Mouse (Mus musculus): ENCODE measurements around the gene Atl3. TPM values are rescaled to one million over a fixed set of nuclear protein-coding genes. Genes with fewer than 3 reads are reported as not detected.

Atl3 gene
- polyA plus RNA-seq, 1 experiment from 2014 or later: 9.0 TPM

GRCm38 (mm10) chr19:7502432-7502831 lies 8.6 kb downstream of the Atl3 start:
- Histone ChIP-seq H3K36me3 (no peaks in the 10 kb centered on the region), H3K4me1 (replicated peaks) (peaks cover 3% of the 10 kb centered on the region; the same call in 1 of the 2 replicates), H3K9me3 (replicated peaks) (no peaks in the 10 kb centered on the region), H3K4me3 (no peak overlapping the region), H3K27ac (no peak overlapping the region), H3K27me3 (no peaks in the 10 kb centered on the region), H3K9ac (no peak overlapping the region), H3K4me2 (no peak overlapping the region)
- ATAC-seq (replicated peaks; ENCODE audit: insufficient number of reproducible peaks, insufficient read depth, low FRiP score, low read depth): no peak
- 80% methylated on average over 2 of the region's 2 CpGs for WGBS

DNA sequence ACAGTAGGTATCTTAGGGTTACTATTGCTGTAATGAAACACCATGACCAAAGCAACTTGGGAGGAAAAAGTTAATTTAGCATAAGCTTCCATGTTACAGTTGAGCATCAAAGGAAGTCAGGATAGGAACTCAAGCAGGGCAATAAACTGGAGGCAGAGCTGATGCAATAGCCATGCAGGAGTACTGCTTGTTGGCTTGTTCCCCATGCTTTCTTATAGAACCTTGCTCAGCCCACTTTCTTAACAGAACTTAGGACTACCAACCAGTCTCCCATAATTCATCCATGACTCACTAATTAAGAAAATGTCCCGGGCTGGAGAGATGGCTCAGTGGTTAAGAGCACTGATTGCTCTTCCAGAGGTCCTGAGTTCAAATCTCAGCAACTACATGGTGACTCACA lies 12.5 kb downstream of the Atl3 start:
- Histone ChIP-seq H3K27me3 (no peaks in the 10 kb centered on the region), H3K36me3 (peaks cover 18% of the 10 kb centered on the region)
- ATAC-seq (replicated peaks; ENCODE audit: insufficient number of reproducible peaks, insufficient read depth, low FRiP score, low read depth): no peak

DNA sequence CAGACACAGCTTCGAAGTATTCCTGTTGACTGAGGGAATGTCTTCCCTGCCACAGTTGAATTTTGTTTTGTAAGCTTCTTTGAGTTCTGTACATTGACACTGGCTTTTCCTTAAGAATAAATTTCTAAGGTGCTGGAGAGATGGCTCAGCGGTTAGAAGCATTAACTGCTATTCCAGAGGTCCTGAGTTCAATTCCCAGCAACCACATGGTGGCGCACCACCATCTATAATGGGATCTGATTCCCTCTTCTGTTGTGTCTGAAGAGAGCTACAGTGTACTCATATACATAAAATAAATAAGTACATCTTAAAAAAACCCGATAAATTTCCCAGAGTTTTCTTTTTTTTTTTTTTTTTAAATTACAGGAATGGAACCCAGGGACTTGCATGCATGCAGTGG lies 14.2 kb downstream of the Atl3 start:
- Histone ChIP-seq H3K9ac (no peak overlapping the region), H3K4me2 (no peak overlapping the region), H3K9me3 (replicated peaks) (no peaks in the 10 kb centered on the region), H3K36me3 (peaks cover 20% of the 10 kb centered on the region), H3K4me3 (no peak overlapping the region), H3K27me3 (no peaks in the 10 kb centered on the region), H3K4me1 (replicated peaks) (peaks cover 3% of the 10 kb centered on the region; the same call in 1 of the 2 replicates), H3K27ac (no peak overlapping the region)
- WGBS: 59% methylated on average over 4 of the region's 4 CpGs
- no peak for ATAC-seq (replicated peaks; ENCODE audit: insufficient number of reproducible peaks, insufficient read depth, low FRiP score, low read depth)

More for the DNA sequence above, 12.5 kb downstream of the Atl3 start:
- H3K4me1 ChIP-seq (replicated peaks): peaks cover 3% of the 10 kb centered on the region; the same call in 1 of the 2 replicates
- H3K27ac ChIP-seq: no peak overlapping the region
- H3K9ac ChIP-seq: no peak overlapping the region
- no peaks in the 10 kb centered on the region for H3K9me3 ChIP-seq (replicated peaks)
- H3K4me3 ChIP-seq: no peak overlapping the region
- 90% methylated on average over 1 of the region's 1 CpGs for WGBS
- no peak overlapping the region for H3K4me2 ChIP-seq

- Histone ChIP-seq H3K4me1 (replicated peaks) (peaks cover 3% of the 10 kb centered on the region; the same call in 1 of the 2 replicates), H3K27me3 (no peaks in the 10 kb centered on the region), H3K9ac (no peak overlapping the region), H3K4me3 (no peak overlapping the region), H3K27ac (no peak overlapping the region), H3K36me3 (peaks cover 24% of the 10 kb centered on the region), H3K9me3 (replicated peaks) (no peaks in the 10 kb centered on the region), H3K4me2 (no peak overlapping the region)
- WGBS: 76% methylated on average over 1 of the region's 1 CpGs
- ATAC-seq (replicated peaks; ENCODE audit: insufficient number of reproducible peaks, insufficient read depth, low FRiP score, low read depth): no peak
These were observed 22.6 kb downstream of the Atl3 start for GRCm38 (mm10) chr19:7516437-7516836.

DNA sequence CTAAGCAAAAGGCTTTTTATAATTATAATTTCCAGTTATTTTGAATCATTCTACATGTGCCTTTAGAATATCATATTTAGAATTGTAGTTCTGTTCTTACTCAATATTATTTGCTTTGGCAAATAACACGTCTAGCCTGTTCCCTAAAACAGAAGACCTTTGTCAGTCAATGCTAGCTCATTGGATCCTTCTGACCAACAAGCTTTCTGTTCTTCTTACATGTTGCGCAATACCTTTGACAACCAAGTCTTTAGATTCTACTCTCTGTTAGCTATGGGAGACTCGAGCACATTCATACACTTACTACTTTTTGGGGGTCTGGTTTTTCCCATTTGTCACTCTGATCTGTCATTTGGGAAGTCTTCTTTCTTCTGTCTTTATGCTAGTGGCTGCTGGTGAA lies 27.8 kb downstream of the Atl3 start:
- H3K9me3 ChIP-seq (replicated peaks): no peaks in the 10 kb centered on the region
- 87% methylated on average over 3 of the region's 3 CpGs for WGBS

GRCm38 (mm10) chr19:7522856-7523255 lies 29.0 kb downstream of the Atl3 start:
- 93% methylated on average over 2 of the region's 2 CpGs for WGBS
- Histone ChIP-seq H3K9ac (no peak overlapping the region), H3K27me3 (no peaks in the 10 kb centered on the region), H3K4me2 (no peak overlapping the region), H3K4me3 (no peak overlapping the region), H3K4me1 (replicated peaks) (peaks cover 3% of the 10 kb centered on the region; the same call in 1 of the 2 replicates), H3K36me3 (peaks cover 49% of the 10 kb centered on the region), H3K9me3 (replicated peaks) (no peaks in the 10 kb centered on the region), H3K27ac (no peak overlapping the region)
- no peak for ATAC-seq (replicated peaks; ENCODE audit: insufficient number of reproducible peaks, insufficient read depth, low FRiP score, low read depth)

More for the DNA sequence above, 27.8 kb downstream of the Atl3 start:
- Histone ChIP-seq H3K27me3 (no peaks in the 10 kb centered on the region), H3K4me1 (replicated peaks) (peaks cover 3% of the 10 kb centered on the region; the same call in 1 of the 2 replicates), H3K27ac (no peak overlapping the region), H3K9ac (no peak overlapping the region), H3K36me3 (peaks cover 52% of the 10 kb centered on the region), H3K4me2 (no peak overlapping the region), H3K4me3 (no peak overlapping the region)
- ATAC-seq (replicated peaks; ENCODE audit: insufficient number of reproducible peaks, insufficient read depth, low FRiP score, low read depth): no peak

DNA sequence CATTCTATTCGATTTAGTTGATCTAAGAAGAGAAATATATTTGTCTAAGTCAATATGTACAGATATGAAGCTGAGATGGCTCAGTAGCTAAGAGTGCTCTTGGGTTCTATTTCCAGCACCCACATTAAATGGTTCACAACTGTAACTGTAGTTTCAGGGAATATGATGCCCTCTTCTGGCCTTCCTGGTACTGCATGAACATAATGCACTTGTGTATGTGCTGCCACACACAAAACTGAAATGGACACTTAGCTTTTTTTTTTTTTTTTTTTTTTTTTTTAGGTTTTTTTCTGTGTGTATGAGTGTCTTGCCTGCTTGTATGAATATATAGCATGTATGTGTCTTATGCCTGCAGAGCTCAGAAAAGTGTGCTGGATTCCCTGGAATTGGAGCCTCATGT lies 29.5 kb downstream of the Atl3 start:
- Histone ChIP-seq H3K4me2 (no peak overlapping the region), H3K27me3 (no peaks in the 10 kb centered on the region), H3K4me3 (no peak overlapping the region), H3K36me3 (peaks cover 51% of the 10 kb centered on the region), H3K4me1 (replicated peaks) (peaks cover 3% of the 10 kb centered on the region; the same call in 1 of the 2 replicates), H3K27ac (no peak overlapping the region), H3K9me3 (replicated peaks) (no peaks in the 10 kb centered on the region), H3K9ac (no peak overlapping the region)
- 93% methylated on average over 1 of the region's 1 CpGs for WGBS
- no peak for ATAC-seq (replicated peaks; ENCODE audit: insufficient number of reproducible peaks, insufficient read depth, low FRiP score, low read depth)

DNA sequence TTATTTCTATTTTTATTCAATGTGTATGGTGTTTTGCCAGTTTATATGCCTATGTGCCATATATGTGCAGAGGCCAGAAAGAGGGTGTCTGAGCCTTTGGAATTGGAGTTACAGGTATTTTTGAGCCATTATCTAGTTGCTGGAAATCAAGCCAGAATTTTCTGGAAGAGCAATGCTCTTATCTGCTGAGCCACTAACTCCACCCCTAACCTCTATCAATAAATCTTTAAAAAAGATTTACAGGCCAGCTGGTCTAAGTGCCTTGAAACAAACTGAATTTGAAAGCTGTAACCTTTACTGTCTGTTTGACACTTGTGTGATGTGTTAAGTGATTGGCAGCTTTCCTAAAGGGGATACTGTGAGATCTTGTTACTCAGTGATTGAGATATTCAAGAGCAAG lies 29.9 kb downstream of the Atl3 start:
- Histone ChIP-seq H3K27me3 (no peaks in the 10 kb centered on the region), H3K27ac (no peak overlapping the region), H3K4me2 (no peak overlapping the region), H3K4me3 (no peak overlapping the region), H3K9me3 (replicated peaks) (no peaks in the 10 kb centered on the region), H3K4me1 (replicated peaks) (peaks cover 3% of the 10 kb centered on the region; the same call in 1 of the 2 replicates), H3K9ac (no peak overlapping the region), H3K36me3 (peaks cover 52% of the 10 kb centered on the region)
- no peak for ATAC-seq (replicated peaks; ENCODE audit: insufficient number of reproducible peaks, insufficient read depth, low FRiP score, low read depth)

DNA sequence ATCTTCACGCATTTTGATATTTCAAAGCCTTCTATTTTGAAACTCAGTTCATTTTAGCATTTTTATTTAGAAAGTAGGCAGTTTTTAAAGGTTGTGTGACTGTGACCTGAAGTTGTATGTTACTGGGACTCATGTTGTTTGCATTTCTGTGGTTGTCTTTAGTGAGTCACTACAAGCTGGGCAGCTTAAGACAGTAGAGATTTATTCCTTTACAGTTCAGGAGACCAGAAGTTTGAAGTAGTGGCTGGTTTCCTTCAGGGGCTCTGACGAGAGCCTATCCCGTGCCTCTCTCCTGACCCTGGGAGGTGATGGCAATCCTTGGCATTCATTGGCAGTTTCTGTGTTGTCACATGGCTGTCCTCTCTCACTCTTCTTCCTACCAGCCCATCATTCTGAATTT lies 31.0 kb downstream of the Atl3 start:
- H3K27ac ChIP-seq: no peak overlapping the region
- no peak for ATAC-seq (replicated peaks; ENCODE audit: insufficient number of reproducible peaks, insufficient read depth, low FRiP score, low read depth)
- no peaks in the 10 kb centered on the region for H3K27me3 ChIP-seq
- H3K9me3 ChIP-seq (replicated peaks): no peaks in the 10 kb centered on the region
- WGBS: 71% methylated on average over 3 of the region's 3 CpGs
- no peak overlapping the region for H3K4me2 ChIP-seq
- peaks cover 60% of the 10 kb centered on the region for H3K36me3 ChIP-seq
- no peak overlapping the region for H3K4me3 ChIP-seq
- no peaks in the 10 kb centered on the region for H3K4me1 ChIP-seq (replicated peaks)
- H3K9ac ChIP-seq: no peak overlapping the region

- no peak overlapping the region for H3K9ac ChIP-seq
- H3K36me3 ChIP-seq: peaks cover 62% of the 10 kb centered on the region
- H3K27me3 ChIP-seq: no peaks in the 10 kb centered on the region
- H3K4me2 ChIP-seq: no peak overlapping the region
- no peak overlapping the region for H3K4me3 ChIP-seq
- H3K9me3 ChIP-seq (replicated peaks): no peaks in the 10 kb centered on the region
- WGBS: 41% methylated on average over 7 of the region's 7 CpGs
- no peaks in the 10 kb centered on the region for H3K4me1 ChIP-seq (replicated peaks)
- no peak for ATAC-seq (replicated peaks; ENCODE audit: insufficient number of reproducible peaks, insufficient read depth, low FRiP score, low read depth)
- no peak overlapping the region for H3K27ac ChIP-seq
These were observed 35.0 kb downstream of the Atl3 start for GRCm38 (mm10) chr19:7528639-7529428.

DNA sequence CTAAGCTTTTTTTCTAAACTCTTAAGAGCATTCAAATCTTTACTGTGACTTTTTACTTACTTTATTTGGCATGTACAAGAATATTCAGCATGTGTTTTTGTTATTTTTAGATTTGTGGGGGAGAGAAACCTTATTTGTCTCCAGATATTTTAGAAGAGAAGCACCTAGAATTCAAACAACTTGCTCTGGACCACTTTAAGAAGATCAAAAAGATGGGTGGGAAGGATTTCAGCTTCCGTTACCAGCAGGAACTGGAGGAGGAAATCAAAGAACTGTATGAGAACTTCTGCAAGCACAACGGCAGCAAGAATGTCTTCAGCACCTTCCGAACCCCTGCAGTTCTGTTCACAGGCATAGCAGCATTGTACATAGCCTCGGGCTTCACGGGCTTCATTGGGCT lies 38.1 kb downstream of the Atl3 start:
- peaks cover 62% of the 10 kb centered on the region for H3K36me3 ChIP-seq
- no peak for ATAC-seq (replicated peaks; ENCODE audit: insufficient number of reproducible peaks, insufficient read depth, low FRiP score, low read depth)

GRCm38 (mm10) chr19:7533891-7534290 lies 40.1 kb downstream of the Atl3 start:
- Histone ChIP-seq H3K4me1 (replicated peaks) (no peaks in the 10 kb centered on the region), H3K9me3 (replicated peaks) (no peaks in the 10 kb centered on the region), H3K27me3 (no peaks in the 10 kb centered on the region), H3K9ac (no peak overlapping the region), H3K27ac (no peak overlapping the region), H3K36me3 (peaks cover 56% of the 10 kb centered on the region), H3K4me2 (no peak overlapping the region), H3K4me3 (no peak overlapping the region)
- 82% methylated on average over 5 of the region's 5 CpGs for WGBS
- no peak for ATAC-seq (replicated peaks; ENCODE audit: insufficient number of reproducible peaks, insufficient read depth, low FRiP score, low read depth)

More for the DNA sequence above, 38.1 kb downstream of the Atl3 start:
- Histone ChIP-seq H3K4me1 (replicated peaks) (no peaks in the 10 kb centered on the region), H3K4me2 (no peak overlapping the region), H3K27ac (no peak overlapping the region), H3K27me3 (no peaks in the 10 kb centered on the region), H3K9ac (no peak overlapping the region), H3K4me3 (no peak overlapping the region), H3K9me3 (replicated peaks) (no peaks in the 10 kb centered on the region)
- 95% methylated on average over 5 of the region's 5 CpGs for WGBS

All from heart, embryonic 15.5 days (tissue).